Mouse (Mus musculus) testis, adult 2 months (tissue): ENCODE measurements around the gene Tm7sf2. TPM values are rescaled to one million over a fixed set of nuclear protein-coding genes. Genes with fewer than 3 reads are reported as not detected.

ENCODE experiments used
- H3K27ac ChIP-seq: fragments of 200-500 bp; 2 replicates; pipeline ENCODE4 v1.5.1; 2012; ENCODE audit warnings: low read depth, low read length; ENCODE audit not compliant: control insufficient read depth, insufficient read depth
- H3K27me3 ChIP-seq: fragments of 200-500 bp; 2 replicates; pipeline ENCODE4 v1.6.1; 2012; ENCODE audit warnings: mild to moderate bottlenecking, low read length, moderate library complexity; ENCODE audit not compliant: control insufficient read depth, insufficient read depth
- H3K36me3 ChIP-seq: fragments of 200-500 bp; 2 replicates; pipeline ENCODE4 v1.6.1; 2012; ENCODE audit warnings: mild to moderate bottlenecking, low read length; ENCODE audit not compliant: control insufficient read depth, insufficient read depth
- H3K4me1 ChIP-seq: fragments of 200-500 bp; 2 replicates; pipeline ENCODE4 v1.6.1; 2012; ENCODE audit warnings: low read length; ENCODE audit not compliant: control insufficient read depth, insufficient read depth
- H3K4me3 ChIP-seq: fragments of 200-500 bp; 2 replicates; pipeline ENCODE4 v1.5.1; 2012; ENCODE audit warnings: low read depth, mild to moderate bottlenecking, low read length, moderate library complexity, mixed read lengths; ENCODE audit not compliant: control insufficient read depth
- CTCF ChIP-seq: fragments of 200-500 bp; IDR thresholded peaks from 2 replicates; pipeline ENCODE4 v1.5.1; 2012; ENCODE audit warnings: low read depth, mild to moderate bottlenecking, inconsistent platforms, low read length, moderate library complexity; ENCODE audit not compliant: control insufficient read depth, insufficient read depth, insufficient replicate concordance
- POLR2A ChIP-seq: fragments of 200-500 bp; IDR thresholded peaks from 2 replicates; pipeline ENCODE4 v1.6.1; 2012; ENCODE audit warnings: low read depth, mild to moderate bottlenecking, inconsistent platforms, low read length, moderate library complexity; ENCODE audit not compliant: control insufficient read depth
- polyA plus RNA-seq: library from polyadenylated mRNA; depleted of rRNA; stranded (reverse); fragments of >200 nt; gene quantifications from 2 replicates; pipeline ENCODE4 v1.2.3, GENCODE M21; 2012

The Tm7sf2 gene
- polyA plus RNA-seq, 1 experiment, result 26.5 TPM

GRCm38 (mm10) chr19:6082156-6082555 lies 14.0 kb upstream of the Tm7sf2 start, which contains the start of gene Gm28374:
Gene Gm28374, minus strand, starts transcription at chr19:6082256.
- no peak within 1 kb of the TSS for H3K27ac ChIP-seq
- H3K4me3 ChIP-seq, result peak within 1 kb of the TSS; percentile 88

DNA sequence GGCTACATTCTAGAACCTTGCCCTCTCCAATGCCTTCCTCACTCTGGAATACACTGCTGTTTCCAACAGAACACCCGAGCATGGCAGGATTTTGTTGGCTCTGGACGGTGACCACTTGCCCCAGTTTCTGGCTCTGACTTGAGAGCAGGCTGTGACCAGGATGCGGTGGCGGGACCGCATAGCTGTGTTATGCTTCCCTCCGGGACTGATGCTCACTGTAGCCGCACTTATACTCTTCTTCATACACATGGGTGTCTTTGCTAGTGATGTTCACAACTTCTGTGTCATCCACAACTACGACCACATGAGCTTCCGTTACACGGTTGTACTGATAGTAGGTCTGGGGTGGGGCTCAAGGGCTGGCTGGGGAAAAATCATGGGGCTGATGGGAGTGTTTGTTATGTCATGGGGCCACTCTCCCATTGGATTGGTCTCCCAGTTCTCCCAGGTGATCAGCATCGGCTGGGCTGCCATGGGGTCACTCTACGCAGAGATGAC lies 11.9 kb upstream of the Tm7sf2 start, which contains the start of gene Tmem262:
Gene Tmem262, plus strand, starts transcription at position 51 of the 498 bp plus-strand sequence.
- H3K27ac ChIP-seq, result peak within 1 kb of the TSS; percentile 74
- peaks cover 1% of the 10 kb centered on the region for H3K36me3 ChIP-seq
- peaks cover 9% of the 10 kb centered on the region for H3K4me1 ChIP-seq
- peak within 1 kb of the TSS; percentile 88 for H3K4me3 ChIP-seq
- no peak for TF ChIP-seq CTCF
- peak; percentile 22; the same call in 1 of the 2 replicates for TF ChIP-seq POLR2A
- H3K27me3 ChIP-seq, result no peaks in the 10 kb centered on the region

More at GRCm38 (mm10) chr19:6082156-6082555, 14.0 kb upstream of the Tm7sf2 start, which contains the start of gene Gm28374:
- H3K4me1 ChIP-seq, result peaks cover 8% of the 10 kb centered on the region
- H3K36me3 ChIP-seq, result peaks cover 1% of the 10 kb centered on the region
- no peak for TF ChIP-seq POLR2A
- no peak for TF ChIP-seq CTCF
- H3K27me3 ChIP-seq, result no peaks in the 10 kb centered on the region

GRCm38 (mm10) chr19:6076564-6077393 lies 8.6 kb upstream of the Tm7sf2 start, which contains the start of gene Vps51:
Gene Vps51, minus strand, starts transcription at chr19:6077231.
- Histone ChIP-seq H3K4me1 (peaks cover 6% of the 10 kb centered on the region), H3K36me3 (peaks cover 1% of the 10 kb centered on the region), H3K27ac (peak within 1 kb of the TSS; percentile 80), H3K27me3 (no peaks in the 10 kb centered on the region), H3K4me3 (peak within 1 kb of the TSS; percentile 85)
- no peak for TF ChIP-seq CTCF
- TF ChIP-seq POLR2A, result peak; percentile 78

- Histone ChIP-seq H3K4me3 (no peak overlapping the region), H3K27me3 (no peaks in the 10 kb centered on the region), H3K36me3 (no peaks in the 10 kb centered on the region; the same call in 1 of the 2 replicates), H3K4me1 (peaks cover 6% of the 10 kb centered on the region), H3K27ac (no peak overlapping the region)
- TF ChIP-seq POLR2A, result no peak
- no peak for TF ChIP-seq CTCF
Measured at GRCm38 (mm10) chr19:6073889-6074288, 5.7 kb upstream of the Tm7sf2 start.

- peaks cover 21% of the 10 kb centered on the region for H3K4me1 ChIP-seq
- H3K27me3 ChIP-seq, result no peaks in the 10 kb centered on the region
- TF ChIP-seq POLR2A (no peak), CTCF (no peak)
- H3K27ac ChIP-seq, result no peak overlapping the region
- no peaks in the 10 kb centered on the region; the same call in 1 of the 2 replicates for H3K36me3 ChIP-seq
- H3K4me3 ChIP-seq, result no peak overlapping the region
Measured at GRCm38 (mm10) chr19:6071261-6071660, 3.1 kb upstream of the Tm7sf2 start.

GRCm38 (mm10) chr19:6070571-6071250 lies 2.5 kb upstream of the Tm7sf2 start:
- TF ChIP-seq POLR2A (no peak), CTCF (no peak)
- Histone ChIP-seq H3K27ac (no peak overlapping the region), H3K4me3 (no peak overlapping the region; the same call in 1 of the 2 replicates), H3K4me1 (peaks cover 19% of the 10 kb centered on the region), H3K27me3 (no peaks in the 10 kb centered on the region), H3K36me3 (no peaks in the 10 kb centered on the region; the same call in 1 of the 2 replicates)
